Mouse (Mus musculus): ENCODE measurements around the gene Dnah10. TPM values are rescaled to one million over a fixed set of nuclear protein-coding genes. Genes with fewer than 3 reads are reported as not detected.
A peak's percentile ranks its signal among the peaks of the same experiment; 100 is the strongest.

Gene Dnah10
- polyA plus RNA-seq, 1 experiment from 2014 or later = 0.11 TPM

DNA sequence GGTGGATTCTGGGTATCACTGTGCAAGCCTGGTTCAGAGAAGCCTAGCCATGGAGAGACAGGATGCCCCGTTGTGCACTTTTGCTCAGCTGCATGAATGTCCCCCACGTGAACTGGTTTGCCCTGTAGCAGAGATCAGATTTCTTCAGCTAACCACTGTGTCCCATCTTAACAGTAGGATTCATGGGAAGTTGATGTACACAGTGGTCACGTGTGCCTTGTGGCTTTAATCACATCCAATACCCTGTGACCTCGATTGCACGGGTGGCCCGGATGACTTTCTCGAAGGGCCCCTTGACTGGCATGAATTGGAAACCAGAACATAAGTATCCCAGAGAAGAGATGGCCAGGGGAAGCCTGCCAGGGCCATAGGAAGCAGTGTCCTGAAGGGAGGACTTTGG lies 67.2 kb downstream of the Dnah10 start:
- WGBS = 69% methylated on average over 7 of the region's 7 CpGs
- H3K4me2 ChIP-seq (ENCODE audit: low read length) = no peak overlapping the region
- TF ChIP-seq CTCF (IDR thresholded peaks at IDR 0.05; ENCODE audit: low read depth) = no peak
- no peaks in the 10 kb centered on the region for H3K9me3 ChIP-seq (replicated peaks; ENCODE audit: low read length)
- no peaks in the 10 kb centered on the region for H3K4me1 ChIP-seq (replicated peaks; ENCODE audit: insufficient read depth, low read length)
- H3K9ac ChIP-seq (ENCODE audit: low read depth, low read length) = no peak overlapping the region
- no peak overlapping the region for H3K27ac ChIP-seq
- no peaks in the 10 kb centered on the region for H3K36me3 ChIP-seq (ENCODE audit: insufficient read depth, low read length)
- H3K4me3 ChIP-seq (replicated peaks; ENCODE audit: low read depth, low read length) = no peak overlapping the region
- no peaks in the 10 kb centered on the region for H3K27me3 ChIP-seq (ENCODE audit: insufficient read depth, low read length)
- ATAC-seq (replicated peaks; ENCODE audit: low FRiP score, low read depth) (no peak), DNase-seq (ENCODE audit: low spot score) (no peak)

DNA sequence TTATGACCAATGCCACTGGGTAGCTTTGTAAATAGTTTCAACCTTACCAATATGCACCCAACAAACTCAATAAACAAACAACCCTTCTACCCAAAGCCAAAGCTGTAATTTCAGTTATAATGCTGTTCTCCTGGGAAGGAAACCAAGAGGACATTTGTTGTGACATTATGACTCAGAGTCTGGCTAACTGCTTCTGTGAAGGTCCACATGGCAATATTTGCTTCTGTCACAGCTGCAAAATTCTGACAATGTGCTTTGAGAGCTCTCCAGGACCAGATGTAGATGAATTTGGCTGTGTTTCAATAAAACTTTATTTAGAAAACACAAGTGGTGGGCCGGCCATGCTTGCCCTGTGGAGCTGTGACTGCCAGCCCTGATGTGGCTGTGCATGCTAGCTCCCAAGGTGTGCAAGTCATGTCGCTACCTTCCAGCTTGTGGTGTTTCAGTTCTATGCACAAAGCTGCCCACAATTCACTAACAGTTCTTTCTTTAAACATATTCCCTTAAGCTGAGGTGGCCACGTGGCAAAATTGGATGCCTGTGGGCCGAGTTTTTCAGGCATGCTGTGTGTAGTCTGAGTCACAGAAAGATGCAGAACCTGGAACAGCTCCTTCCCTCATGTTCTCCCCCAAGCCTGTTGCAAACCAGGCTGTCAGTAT lies 85.0 kb downstream of the Dnah10 start:
- Histone ChIP-seq H3K27ac (no peak overlapping the region), H3K4me3 (replicated peaks; ENCODE audit: low read depth, low read length) (no peak overlapping the region), H3K36me3 (ENCODE audit: insufficient read depth, low read length) (no peaks in the 10 kb centered on the region), H3K9ac (ENCODE audit: low read depth, low read length) (no peak overlapping the region), H3K4me2 (ENCODE audit: low read length) (no peak overlapping the region), H3K27me3 (ENCODE audit: insufficient read depth, low read length) (no peaks in the 10 kb centered on the region), H3K4me1 (replicated peaks; ENCODE audit: insufficient read depth, low read length) (no peaks in the 10 kb centered on the region), H3K9me3 (replicated peaks; ENCODE audit: low read length) (peaks cover 5% of the 10 kb centered on the region; the same call in 1 of the 2 replicates)
- TF ChIP-seq CTCF (IDR thresholded peaks at IDR 0.05; ENCODE audit: low read depth) = no peak
- ATAC-seq (replicated peaks; ENCODE audit: low FRiP score, low read depth) (no peak), DNase-seq (ENCODE audit: low spot score) (no peak)
- 77% methylated on average over 4 of the region's 4 CpGs for WGBS

DNA sequence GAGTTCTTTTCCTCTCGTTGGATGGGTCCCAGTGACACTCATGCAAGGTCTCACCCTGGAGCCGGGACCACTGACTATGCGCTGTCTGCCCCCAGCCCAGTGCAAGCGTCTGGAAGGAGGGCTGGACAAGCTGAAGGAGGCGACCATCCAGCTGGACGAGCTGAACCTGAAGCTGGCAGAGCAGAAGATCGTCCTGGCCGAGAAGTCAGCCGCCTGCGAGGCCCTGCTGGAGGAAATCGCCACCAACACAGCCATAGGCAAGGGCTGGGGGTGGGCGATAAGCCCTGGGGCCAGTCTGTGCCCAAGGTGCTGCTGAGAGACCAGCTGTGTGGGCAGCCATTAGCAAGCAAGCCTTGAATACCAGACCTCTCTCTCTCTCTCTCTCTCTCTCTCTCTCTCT lies 87.6 kb downstream of the Dnah10 start:
- no peak for TF ChIP-seq CTCF (IDR thresholded peaks at IDR 0.05; ENCODE audit: low read depth)
- no peak for ATAC-seq (replicated peaks; ENCODE audit: low FRiP score, low read depth)

DNA sequence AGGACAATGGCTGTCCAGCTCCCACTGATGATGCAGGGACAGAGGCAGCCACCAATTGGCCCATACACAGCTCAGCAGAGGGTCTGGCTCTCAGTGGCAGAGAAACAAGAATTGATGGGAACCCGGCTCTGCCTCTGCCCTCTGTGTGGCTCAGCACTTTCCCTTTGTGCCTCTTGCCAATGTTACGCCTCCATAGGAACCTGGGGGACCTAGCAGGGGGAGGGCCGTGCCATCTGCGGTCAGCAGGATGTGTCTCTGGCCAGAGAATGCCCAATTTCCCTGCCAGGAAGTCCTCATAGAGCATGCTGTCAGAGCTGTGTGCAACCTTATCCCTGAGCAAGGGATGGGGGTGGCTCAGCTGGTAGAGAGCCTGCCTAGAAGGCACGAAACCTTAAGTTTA lies 89.9 kb downstream of the Dnah10 start:
- DNase-seq (ENCODE audit: low spot score) = peak; percentile 1
- no peaks in the 10 kb centered on the region for H3K27me3 ChIP-seq (ENCODE audit: insufficient read depth, low read length)
- TF ChIP-seq CTCF (IDR thresholded peaks at IDR 0.05; ENCODE audit: low read depth) = no peak
- H3K4me3 ChIP-seq (replicated peaks; ENCODE audit: low read depth, low read length) = no peak overlapping the region
- no peaks in the 10 kb centered on the region for H3K36me3 ChIP-seq (ENCODE audit: insufficient read depth, low read length)
- no peaks in the 10 kb centered on the region for H3K9me3 ChIP-seq (replicated peaks; ENCODE audit: low read length)
- no peak for ATAC-seq (replicated peaks; ENCODE audit: low FRiP score, low read depth)
- H3K4me1 ChIP-seq (replicated peaks; ENCODE audit: insufficient read depth, low read length) = no peaks in the 10 kb centered on the region
- no peak overlapping the region for H3K27ac ChIP-seq
- H3K4me2 ChIP-seq (ENCODE audit: low read length) = no peak overlapping the region
- WGBS = 53% methylated on average over 5 of the region's 5 CpGs
- no peak overlapping the region for H3K9ac ChIP-seq (ENCODE audit: low read depth, low read length)

More for the DNA sequence above, 87.6 kb downstream of the Dnah10 start:
- DNase-seq (ENCODE audit: low spot score) = no peak
- 83% methylated on average over 12 of the region's 12 CpGs for WGBS
- no peak overlapping the region for H3K4me2 ChIP-seq (ENCODE audit: low read length)
- H3K27ac ChIP-seq = no peak overlapping the region
- H3K27me3 ChIP-seq (ENCODE audit: insufficient read depth, low read length) = no peaks in the 10 kb centered on the region
- H3K4me3 ChIP-seq (replicated peaks; ENCODE audit: low read depth, low read length) = no peak overlapping the region
- H3K9me3 ChIP-seq (replicated peaks; ENCODE audit: low read length) = peaks cover 5% of the 10 kb centered on the region; the same call in 1 of the 2 replicates
- H3K9ac ChIP-seq (ENCODE audit: low read depth, low read length) = no peak overlapping the region
- H3K4me1 ChIP-seq (replicated peaks; ENCODE audit: insufficient read depth, low read length) = no peaks in the 10 kb centered on the region
- H3K36me3 ChIP-seq (ENCODE audit: insufficient read depth, low read length) = no peaks in the 10 kb centered on the region

DNA sequence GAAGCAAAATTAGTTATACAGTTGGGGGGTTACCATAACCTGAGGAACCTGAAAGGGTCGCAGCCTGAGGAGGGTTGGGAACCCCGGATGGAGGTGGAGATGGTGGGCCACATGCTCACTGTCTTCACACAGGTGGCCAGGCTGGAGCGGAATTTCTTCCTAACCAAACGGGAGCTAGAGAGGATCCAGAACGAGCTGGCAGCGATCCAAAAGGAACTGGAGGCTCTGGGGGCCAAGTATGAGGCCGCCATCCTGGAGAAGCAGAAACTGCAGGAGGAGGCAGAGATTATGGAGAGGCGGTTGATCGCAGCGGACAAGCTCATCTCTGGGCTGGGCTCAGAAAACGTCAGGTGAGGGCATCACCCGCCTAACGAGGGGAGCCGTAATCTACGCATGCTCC lies 92.2 kb downstream of the Dnah10 start:
- H3K27me3 ChIP-seq (ENCODE audit: insufficient read depth, low read length) = no peaks in the 10 kb centered on the region
- no peak overlapping the region for H3K27ac ChIP-seq
- H3K4me1 ChIP-seq (replicated peaks; ENCODE audit: insufficient read depth, low read length) = no peaks in the 10 kb centered on the region
- TF ChIP-seq CTCF (IDR thresholded peaks at IDR 0.05; ENCODE audit: low read depth) = no peak
- H3K9me3 ChIP-seq (replicated peaks; ENCODE audit: low read length) = no peaks in the 10 kb centered on the region
- no peak overlapping the region for H3K4me3 ChIP-seq (replicated peaks; ENCODE audit: low read depth, low read length)
- WGBS = 80% methylated on average over 15 of the region's 15 CpGs
- no peaks in the 10 kb centered on the region for H3K36me3 ChIP-seq (ENCODE audit: insufficient read depth, low read length)
- no peak overlapping the region for H3K9ac ChIP-seq (ENCODE audit: low read depth, low read length)
- DNase-seq (ENCODE audit: low spot score) (no peak), ATAC-seq (replicated peaks; ENCODE audit: low FRiP score, low read depth) (no peak)
- H3K4me2 ChIP-seq (ENCODE audit: low read length) = no peak overlapping the region

DNA sequence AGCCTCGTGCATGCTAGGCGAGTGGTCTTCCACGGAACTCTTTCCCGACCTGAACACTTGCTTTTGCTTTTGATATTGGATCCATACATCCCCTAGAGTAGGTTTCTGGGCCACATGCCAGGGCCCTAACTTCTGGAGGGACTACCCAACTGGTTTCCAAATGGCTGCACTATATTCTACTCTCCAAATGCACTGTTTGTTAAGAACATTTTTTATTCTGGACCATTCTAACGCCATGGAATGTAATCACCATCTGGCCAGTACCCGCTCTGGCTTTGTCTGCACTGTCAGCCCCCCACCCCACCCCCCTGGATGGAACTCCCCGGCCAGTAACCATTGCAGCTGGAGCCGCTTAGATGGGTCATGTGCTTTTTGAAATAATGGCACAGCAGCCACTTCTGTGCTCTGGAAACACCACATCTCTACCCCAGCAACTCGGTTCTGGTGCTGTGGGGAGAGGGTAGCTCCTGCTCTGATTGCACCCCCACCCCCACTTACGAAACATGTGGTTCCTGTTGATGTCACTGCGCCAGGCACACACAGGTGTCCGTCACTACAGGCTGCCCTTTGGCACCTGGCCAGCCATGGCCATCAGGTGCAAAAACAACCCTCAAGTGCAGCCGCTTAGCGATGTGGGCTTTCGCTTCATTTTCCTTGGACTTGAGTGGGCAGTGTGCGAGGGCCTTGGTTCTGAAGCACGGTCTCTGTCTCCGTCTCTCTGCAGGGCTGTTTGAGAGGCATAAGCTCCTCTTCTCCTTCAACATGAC lies 97.4 kb downstream of the Dnah10 start:
- Histone ChIP-seq H3K27me3 (ENCODE audit: insufficient read depth, low read length) (no peaks in the 10 kb centered on the region), H3K4me1 (replicated peaks; ENCODE audit: insufficient read depth, low read length) (no peaks in the 10 kb centered on the region), H3K4me3 (replicated peaks; ENCODE audit: low read depth, low read length) (no peak overlapping the region), H3K27ac (no peak overlapping the region), H3K9me3 (replicated peaks; ENCODE audit: low read length) (no peaks in the 10 kb centered on the region), H3K9ac (ENCODE audit: low read depth, low read length) (no peak overlapping the region), H3K4me2 (ENCODE audit: low read length) (no peak overlapping the region), H3K36me3 (ENCODE audit: insufficient read depth, low read length) (no peaks in the 10 kb centered on the region)
- 75% methylated on average over 18 of the region's 18 CpGs for WGBS
- no peak for DNase-seq (ENCODE audit: low spot score)
- ATAC-seq (replicated peaks; ENCODE audit: low FRiP score, low read depth) = no peak
- no peak for TF ChIP-seq CTCF (IDR thresholded peaks at IDR 0.05; ENCODE audit: low read depth)
